Mouse (Mus musculus): Measurements from ENCODE around the gene Matn3.
A peak's percentile ranks its signal among the peaks of the same experiment; 100 is the strongest.
"Not testable (repeated sequence)": the region's sequence is repeated elsewhere in the genome, so short reads cannot be mapped to it uniquely, and the experiment has no call there.

The Matn3 gene

DNA sequence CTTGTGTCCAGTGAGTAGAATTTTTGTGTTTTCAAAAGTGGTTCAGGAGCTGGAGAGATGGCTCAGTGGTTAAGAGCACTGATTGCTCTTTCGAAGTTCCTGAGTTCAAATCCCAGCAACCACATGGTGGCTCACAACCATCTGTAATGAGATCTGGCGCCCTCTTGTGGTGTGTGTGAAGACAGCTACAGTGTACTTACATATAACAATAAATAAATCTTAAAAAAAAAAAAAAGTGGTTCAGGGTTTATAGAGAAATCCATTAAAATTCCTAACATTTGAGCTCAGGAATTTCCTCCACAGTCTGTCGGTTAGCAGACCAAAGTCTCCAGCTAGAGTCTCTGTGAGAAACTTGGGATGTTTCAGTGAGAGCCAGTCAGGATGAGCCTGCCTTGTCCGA lies 11.5 kb upstream of the Matn3 start:
- DNase-seq (ENCODE audit: low spot score in 2 of 2): not testable (repeated sequence)

- DNase-seq (ENCODE audit: low spot score in 2 of 2): no peak
Observed at GRCm38 (mm10) chr12:8939490-8939889, 8.2 kb upstream of the Matn3 start.

DNA sequence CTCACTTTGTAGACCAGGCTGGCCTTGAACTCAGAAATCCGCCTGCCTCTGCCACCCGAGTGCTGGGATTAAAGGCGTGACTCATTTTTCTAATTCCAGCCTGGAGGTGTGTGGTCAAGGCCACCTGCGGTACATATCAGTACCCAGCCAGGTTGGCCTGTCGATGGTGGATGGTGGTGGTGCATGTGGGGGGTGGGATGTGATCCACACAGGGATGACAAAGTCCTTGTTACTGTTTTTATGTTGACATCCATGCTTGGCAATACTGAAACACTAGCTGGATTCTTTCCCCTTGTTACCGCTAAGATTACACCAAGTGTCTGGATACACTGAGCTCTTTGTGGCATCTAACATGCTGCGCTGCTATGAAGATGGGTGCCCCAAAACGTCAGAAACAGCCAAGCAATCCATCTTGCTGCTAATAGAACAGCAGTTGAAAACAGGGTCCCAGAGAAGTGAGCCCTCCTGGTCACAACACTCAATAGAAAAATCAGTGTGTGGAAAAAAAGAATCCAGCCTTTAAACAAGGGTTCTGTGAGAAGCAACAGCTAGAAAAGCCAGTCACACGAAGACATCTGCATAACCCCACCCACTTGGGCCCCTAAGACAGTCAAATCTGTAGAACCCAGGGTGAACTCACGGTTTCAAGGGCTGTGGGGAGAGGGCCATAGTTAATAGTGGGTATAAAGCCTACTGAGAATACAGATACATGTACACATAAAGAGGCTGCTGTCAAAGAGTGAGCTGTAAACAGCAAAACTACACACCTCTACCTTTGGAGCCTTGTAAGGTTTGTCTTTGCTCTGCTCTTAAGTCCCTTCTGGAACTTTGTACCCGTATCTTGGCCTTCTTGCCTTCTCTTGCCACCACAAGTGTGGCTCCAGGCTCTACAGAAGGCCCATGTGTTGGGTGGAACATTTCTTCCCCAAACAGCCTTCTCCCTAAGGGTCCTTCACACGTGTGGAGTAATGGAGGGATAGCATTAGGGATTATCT lies 7.4 kb upstream of the Matn3 start:
- no peak for DNase-seq (ENCODE audit: low spot score in 2 of 2)

- DNase-seq (ENCODE audit: low spot score in 2 of 2): no peak
Observed at GRCm38 (mm10) chr12:8941131-8941615, 6.6 kb upstream of the Matn3 start.

GRCm38 (mm10) chr12:8941699-8942392 lies 5.9 kb upstream of the Matn3 start:
- DNase-seq (ENCODE audit: low spot score in 2 of 2): no peak

DNA sequence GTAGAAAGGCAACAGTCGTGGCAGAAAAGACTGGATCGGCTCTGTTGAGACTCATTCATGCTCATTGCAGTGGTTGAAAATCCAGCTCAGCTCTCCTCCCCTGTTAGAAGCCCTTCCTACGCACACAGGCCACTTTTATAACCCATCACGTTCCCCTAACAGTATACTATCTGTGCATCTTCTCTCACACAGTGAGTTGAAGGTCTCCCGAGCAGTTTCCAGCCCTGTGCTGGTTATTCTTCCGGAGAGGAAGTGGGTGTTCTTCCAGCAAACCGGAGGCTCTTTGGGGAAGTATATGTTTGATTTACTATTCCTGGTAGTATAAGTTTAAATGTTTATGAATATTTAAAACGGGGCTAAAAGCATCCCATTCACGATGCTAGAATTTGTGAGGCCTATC lies 566 bp upstream of the Matn3 start:
- no peak for DNase-seq (ENCODE audit: low spot score in 2 of 2)

GRCm38 (mm10) chr12:8953136-8953535 lies 5.4 kb downstream of the Matn3 start:
- no peak for DNase-seq (ENCODE audit: low spot score in 2 of 2)

DNA sequence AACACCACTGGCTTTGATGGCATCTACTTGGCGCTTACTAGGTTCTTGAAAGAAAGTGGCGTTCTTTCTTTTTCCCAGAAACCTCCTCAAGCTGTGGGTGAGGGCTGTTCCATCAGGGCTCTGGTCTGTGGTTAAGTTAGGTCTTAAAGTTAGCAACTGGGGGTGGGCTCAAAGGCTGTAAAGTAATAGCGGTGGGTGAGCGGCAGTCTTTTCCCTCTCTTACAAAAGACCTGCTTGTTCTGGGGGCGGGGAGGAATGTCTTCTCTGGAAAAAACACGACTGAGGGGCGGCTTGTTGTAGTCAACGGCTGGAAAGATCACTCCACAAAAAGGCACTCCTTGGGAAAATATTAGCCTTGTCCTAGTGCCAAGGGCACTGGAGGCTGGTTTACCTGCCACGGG lies 6.4 kb downstream of the Matn3 start:
- no peak for DNase-seq (ENCODE audit: low spot score in 2 of 2)

DNA sequence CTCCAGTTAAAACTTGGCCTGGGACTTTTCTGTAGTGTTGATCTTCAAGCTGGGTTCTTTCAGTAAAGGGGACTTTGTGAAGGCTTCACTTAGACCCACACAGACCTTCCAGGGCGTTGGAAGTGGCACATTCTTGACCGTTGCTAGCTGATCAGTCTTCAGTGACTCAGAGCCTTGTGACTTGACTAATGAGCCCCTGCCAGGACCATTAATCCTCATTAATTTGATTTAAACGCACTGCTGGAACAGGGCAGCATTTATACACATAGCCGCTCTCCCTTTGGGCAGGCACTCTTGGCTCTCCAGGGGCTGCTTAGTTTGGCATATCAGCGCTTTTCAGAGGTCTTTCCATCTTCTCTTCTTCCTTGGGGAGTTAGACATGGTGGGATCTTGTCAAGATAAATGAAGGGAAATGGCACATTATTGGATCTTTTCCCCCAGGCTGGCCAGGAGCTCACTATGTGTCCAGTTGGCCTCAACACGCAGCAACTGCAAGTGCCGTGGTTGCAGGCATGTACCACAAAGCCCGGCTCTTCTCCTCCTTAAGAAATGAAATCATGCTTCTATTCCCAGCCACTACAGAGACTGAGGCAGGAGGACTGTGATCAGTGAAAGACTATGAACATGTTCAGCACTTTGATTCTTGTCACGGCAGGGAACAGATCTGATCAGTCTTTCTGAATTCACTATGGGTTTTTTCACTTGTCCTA lies 14.0 kb downstream of the Matn3 start:
- no peak for DNase-seq (ENCODE audit: low spot score in 2 of 2)

DNA sequence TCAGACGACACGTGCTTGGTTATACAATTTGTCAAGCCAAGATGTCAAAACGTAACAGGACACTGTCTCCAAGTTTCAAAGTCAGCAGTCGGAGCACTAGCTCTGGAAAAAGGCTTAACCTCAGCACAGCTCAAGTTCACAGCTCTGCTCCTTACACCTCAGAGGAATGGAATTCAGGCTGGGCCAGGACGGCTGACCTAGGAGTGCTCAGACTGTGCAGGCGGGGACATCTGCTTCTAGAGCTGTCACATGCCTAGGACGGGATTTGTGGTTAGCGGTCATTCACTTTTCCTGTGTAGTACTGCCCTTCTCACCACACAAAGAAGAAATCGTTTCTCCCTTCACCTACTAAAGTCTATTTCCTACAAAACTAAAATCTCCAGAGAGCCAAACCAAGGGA lies 22.1 kb downstream of the Matn3 start:
- DNase-seq (ENCODE audit: low spot score in 2 of 2): no peak

DNA sequence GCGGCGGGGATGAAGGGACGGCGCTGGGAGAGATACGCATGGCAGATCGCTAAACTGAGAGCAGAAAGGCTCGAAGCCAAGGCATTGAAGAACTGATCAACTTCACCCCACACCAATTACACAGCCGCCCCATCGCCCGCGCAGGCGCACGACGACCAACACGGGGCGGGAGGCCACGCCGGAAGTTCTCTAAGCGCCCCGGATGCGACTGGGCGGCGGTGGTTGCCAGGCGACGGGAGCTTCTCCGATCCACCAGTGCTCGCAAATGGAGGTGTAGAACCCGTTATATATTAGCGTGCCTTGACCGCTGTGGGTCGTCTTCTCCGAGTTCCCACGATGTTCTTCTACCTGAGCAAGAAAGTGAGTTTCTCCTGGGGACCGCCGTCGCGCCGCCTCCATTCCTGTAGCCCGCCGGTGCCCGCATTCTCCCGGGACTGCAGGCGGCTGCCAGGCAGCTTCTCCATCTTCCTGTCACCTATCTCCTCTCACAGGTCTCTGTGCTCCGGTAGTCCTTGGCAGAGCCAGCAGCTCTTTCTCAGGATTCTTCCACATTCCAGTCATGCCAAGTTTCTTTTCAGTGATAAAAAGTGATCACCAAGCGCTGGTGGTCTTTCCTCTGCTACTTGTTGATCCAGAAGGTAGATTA lies 26.2 kb downstream of the Matn3 start, which contains the start of gene Wdr35:
Gene Wdr35 (plus strand): TSS at position 73 of the 646 bp plus-strand sequence.
- peak; percentile 68 to 90 for DNase-seq (ENCODE audit: low spot score in 2 of 2)

- DNase-seq (ENCODE audit: low spot score in 2 of 2): no peak
Observed at GRCm38 (mm10) chr12:8975076-8975475, 27.3 kb downstream of the Matn3 start.

- no peak for DNase-seq (ENCODE audit: low spot score in 2 of 2)
Observed at GRCm38 (mm10) chr12:8993231-8993630, 45.5 kb downstream of the Matn3 start.

GRCm38 (mm10) chr12:8998318-8998717 lies 50.6 kb downstream of the Matn3 start:
- DNase-seq (ENCODE audit: low spot score in 2 of 2): no peak

- peak in 1 of 2 experiments; percentile 60 for DNase-seq (ENCODE audit: low spot score in 2 of 2)
Observed at GRCm38 (mm10) chr12:9002038-9002648, 54.4 kb downstream of the Matn3 start.

- no peak for DNase-seq (ENCODE audit: low spot score in 2 of 2)
Observed at GRCm38 (mm10) chr12:9007146-9007545, 59.4 kb downstream of the Matn3 start.

GRCm38 (mm10) chr12:9007811-9008210 lies 60.1 kb downstream of the Matn3 start:
- DNase-seq (ENCODE audit: low spot score in 2 of 2): no peak

GRCm38 (mm10) chr12:9010311-9010710 lies 62.6 kb downstream of the Matn3 start:
- no peak for DNase-seq (ENCODE audit: low spot score in 2 of 2)

- no peak for DNase-seq (ENCODE audit: low spot score in 2 of 2)
Observed at GRCm38 (mm10) chr12:9016376-9016775, 68.6 kb downstream of the Matn3 start.

DNA sequence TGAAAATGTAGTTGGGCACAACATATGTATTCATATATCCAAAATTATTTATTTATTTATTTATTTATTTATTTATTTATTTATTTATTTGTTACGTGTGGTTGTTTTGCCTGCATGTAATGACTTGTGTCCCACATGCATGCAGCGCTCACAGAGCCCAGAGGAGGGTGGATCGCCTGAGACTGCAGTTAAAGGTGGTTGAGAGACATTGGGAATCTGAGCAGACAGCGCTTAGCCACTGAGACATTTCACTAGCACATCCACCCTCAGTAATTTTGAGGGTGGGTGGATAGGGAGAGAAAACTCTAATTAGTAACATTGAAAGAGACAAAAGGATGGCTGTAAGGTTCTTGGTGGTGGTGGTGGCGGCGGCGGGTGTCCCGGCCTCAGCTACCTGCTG lies 72.7 kb downstream of the Matn3 start:
- DNase-seq (ENCODE audit: low spot score in 2 of 2): no peak

DNA sequence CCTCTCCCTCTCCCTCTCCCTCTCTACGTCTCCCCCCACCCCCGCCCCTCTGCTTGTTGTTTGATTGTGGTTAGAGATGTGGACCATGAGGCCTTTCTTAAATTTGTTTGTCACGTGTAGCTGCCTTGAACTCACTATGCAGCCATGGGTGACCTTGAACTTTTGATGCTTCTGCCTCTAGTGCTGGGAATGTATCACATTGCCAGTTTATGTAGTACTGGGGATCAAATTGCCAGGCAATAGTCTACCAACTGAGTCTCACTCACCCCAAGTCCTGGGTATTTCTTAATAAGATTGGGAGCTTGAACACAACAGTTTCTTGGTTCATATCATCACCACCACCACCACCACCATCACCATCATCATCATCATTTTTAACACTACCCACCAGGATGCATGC lies 73.3 kb downstream of the Matn3 start:
- DNase-seq (ENCODE audit: low spot score in 2 of 2): no peak

Data from left cerebral cortex, adult 9 months (tissue).